Mouse (Mus musculus): ENCODE measurements around the gene Crim1. TPM values are rescaled to one million over a fixed set of nuclear protein-coding genes. Genes with fewer than 3 reads are reported as not detected.

The Crim1 gene
- total and polyA plus RNA-seq, 3 experiments, result 14.1 to 72.8 (median 21.9) TPM

GRCm38 (mm10) chr17:78354411-78354810 is 154.4 kb downstream of the Crim1 start:
- Histone ChIP-seq H3K4me3 (replicated peaks in 1 of 3; ENCODE audit: low read depth in 2 of 3, low read length in 2 of 3, poor library complexity in 1 of 3) (no peak overlapping the region), H3K79me2 (replicated peaks; ENCODE audit: control insufficient read depth, extremely low read depth, insufficient read depth, poor library complexity, severe bottlenecking) (no peaks in the 10 kb centered on the region), H3K27me3 (replicated peaks) (no peaks in the 10 kb centered on the region), H3K4me1 (ENCODE audit: control insufficient read depth in 1 of 2, insufficient read depth in 2 of 2) (peaks cover 0 to 7% of the 10 kb centered on the region in 2 experiments; a peak in 2 of 4 replicates), H3K27ac (ENCODE audit: insufficient read depth, low read depth) (no peak overlapping the region), H3K9me3 (replicated peaks; ENCODE audit: low read length) (no peaks in the 10 kb centered on the region), H3K9ac (ENCODE audit: insufficient read depth, low read depth) (no peak overlapping the region), H3K36me3 (replicated peaks in 1 of 2; ENCODE audit: control insufficient read depth in 1 of 2, insufficient read depth in 1 of 2, low read length in 1 of 2) (peaks cover 74 to 87% of the 10 kb centered on the region in 2 experiments), H3K4me2 (ENCODE audit: insufficient read depth, low read depth, poor library complexity, severe bottlenecking) (no peak overlapping the region)
- no peak for DNase-seq (ENCODE audit: extremely low read depth)
- no peak for TF ChIP-seq RCOR1 (conservative IDR thresholded peaks at IDR 0.05; ENCODE audit: low read depth, low read length)
- no peak for TF ChIP-seq BHLHE40 (IDR thresholded peaks at IDR 0.05; ENCODE audit: low read depth, low read length)
- TF ChIP-seq E2F4 (IDR thresholded peaks at IDR 0.05; ENCODE audit: insufficient replicate concordance, low read depth, low read length), result no peak
- TF ChIP-seq MEF2A (IDR thresholded peaks at IDR 0.05; ENCODE audit: borderline replicate concordance, low read depth, low read length), result no peak
- no peak for TF ChIP-seq IRF4 (IDR thresholded peaks at IDR 0.05; ENCODE audit: low read depth, low read length)
- no peak for TF ChIP-seq JUND (conservative IDR thresholded peaks at IDR 0.05; ENCODE audit: low read depth, low read length)
- no peak for TF ChIP-seq NELFE (IDR thresholded peaks at IDR 0.05; ENCODE audit: low read depth, low read length)
- no peak for TF ChIP-seq ZNF384 (IDR thresholded peaks at IDR 0.05; ENCODE audit: low read depth, low read length)
- no peak for TF ChIP-seq SMC3 (IDR thresholded peaks at IDR 0.05; ENCODE audit: low read depth, low read length)
- no peak for TF ChIP-seq KAT2A (IDR thresholded peaks at IDR 0.05; ENCODE audit: insufficient replicate concordance, low read length)
- no peak for TF ChIP-seq POLR2AphosphoS2 (IDR thresholded peaks at IDR 0.05; ENCODE audit: low read depth, low read length)
- TF ChIP-seq RAD21 (IDR thresholded peaks at IDR 0.05; ENCODE audit: low read depth, low read length), result no peak
- no peak for TF ChIP-seq TCF12 (IDR thresholded peaks at IDR 0.05; ENCODE audit: low read depth, low read length)
- no peak for TF ChIP-seq MAX (IDR thresholded peaks at IDR 0.05; ENCODE audit: low read length)
- no peak for TF ChIP-seq UBTF (IDR thresholded peaks at IDR 0.05; ENCODE audit: low read depth, low read length)
- TF ChIP-seq MAZ (IDR thresholded peaks at IDR 0.05; ENCODE audit: low read depth, low read length), result no peak
- no peak for TF ChIP-seq GABPA (IDR thresholded peaks at IDR 0.05; ENCODE audit: insufficient replicate concordance, low read depth, low read length)
- no peak for TF ChIP-seq ZC3H11A (IDR thresholded peaks at IDR 0.05; ENCODE audit: low read depth, low read length)
- no peak for TF ChIP-seq POLR2A (IDR thresholded peaks at IDR 0.05; ENCODE audit: low read depth, low read length)
- in situ Hi-C loops (cut with MboI; ENCODE audit: low pct_ligation_motif_present, low pct_unique_long_range_greater_than_20kb, low sequenced_read_pairs) (no loop called here), dilution Hi-C loops (cut with MboI; ENCODE audit: extremely low pct_ligation_motif_present, extremely low pct_unique_long_range_greater_than_20kb, low sequenced_read_pairs) (no loop called here)

GRCm38 (mm10) chr17:78354871-78355270 is 154.8 kb downstream of the Crim1 start:
- no peak for DNase-seq (ENCODE audit: extremely low read depth)
- no peak overlapping the region for H3K27ac ChIP-seq (ENCODE audit: insufficient read depth, low read depth)
- no peak overlapping the region for H3K4me2 ChIP-seq (ENCODE audit: insufficient read depth, low read depth, poor library complexity, severe bottlenecking)
- TF ChIP-seq MXI1 (IDR thresholded peaks at IDR 0.05; ENCODE audit: low read depth, low read length) (no peak), GABPA (IDR thresholded peaks at IDR 0.05; ENCODE audit: insufficient replicate concordance, low read depth, low read length) (no peak), ZKSCAN1 (IDR thresholded peaks at IDR 0.05; ENCODE audit: borderline replicate concordance, low read depth, low read length) (no peak)
- no peak overlapping the region for H3K9ac ChIP-seq (ENCODE audit: insufficient read depth, low read depth)
- H3K79me2 ChIP-seq (replicated peaks; ENCODE audit: control insufficient read depth, extremely low read depth, insufficient read depth, poor library complexity, severe bottlenecking), result no peaks in the 10 kb centered on the region
- dilution Hi-C loops (cut with MboI; ENCODE audit: extremely low pct_ligation_motif_present, extremely low pct_unique_long_range_greater_than_20kb, low sequenced_read_pairs) (no loop called here), in situ Hi-C loops (cut with MboI; ENCODE audit: low pct_ligation_motif_present, low pct_unique_long_range_greater_than_20kb, low sequenced_read_pairs) (no loop called here)
- H3K9me3 ChIP-seq (replicated peaks; ENCODE audit: low read length), result no peaks in the 10 kb centered on the region
- no peak overlapping the region for H3K4me3 ChIP-seq (replicated peaks in 1 of 3; ENCODE audit: low read depth in 2 of 3, low read length in 2 of 3, poor library complexity in 1 of 3)
- no peaks in the 10 kb centered on the region for H3K27me3 ChIP-seq (replicated peaks)
- H3K36me3 ChIP-seq (replicated peaks in 1 of 2; ENCODE audit: control insufficient read depth in 1 of 2, insufficient read depth in 1 of 2, low read length in 1 of 2), result peaks cover 73 to 87% of the 10 kb centered on the region in 2 experiments
- peaks cover 0 to 10% of the 10 kb centered on the region in 2 experiments; a peak in 2 of 4 replicates for H3K4me1 ChIP-seq (ENCODE audit: control insufficient read depth in 1 of 2, insufficient read depth in 2 of 2)

All from CH12.LX (cell line).